Mouse (Mus musculus) thymus, adult 2 months (tissue): ENCODE measurements around the gene Tescl.

Experiments used
- CTCF ChIP-seq: fragments of 200-500 bp; IDR thresholded peaks from 2 replicates; pipeline ENCODE4 v1.5.1; 2012; ENCODE audit warnings: mild to moderate bottlenecking, control low read depth, low read length, moderate library complexity, borderline replicate concordance; ENCODE audit not compliant: control insufficient read depth, poor library complexity, insufficient read depth; ENCODE audit errors: extremely low read depth
- POLR2A ChIP-seq: fragments of 200-500 bp; IDR thresholded peaks from 2 replicates; pipeline ENCODE4 v1.6.1; 2012; ENCODE audit warnings: mild to moderate bottlenecking, low read length, control low read depth, moderate library complexity; ENCODE audit not compliant: control insufficient read depth, poor library complexity, insufficient read depth; ENCODE audit errors: extremely low read depth

GRCm38 (mm10) chr7:24299823-24300481 lies 33.8 kb downstream of the Tescl start:
- TF ChIP-seq POLR2A (no peak), CTCF (no peak)
